Mouse (Mus musculus) embryonic facial prominence, embryonic 13.5 days (tissue): ENCODE measurements around the gene Ptprc. TPM values are rescaled to one million over a fixed set of nuclear protein-coding genes. Genes with fewer than 3 reads are reported as not detected.

Source experiments
- ATAC-seq: fragments of 200-750 bp; cut with Nextera tagmentation; 2 replicates; pipeline ENCODE4 v1.8.0; 2017; ENCODE audit warnings: low read depth; ENCODE audit not compliant: insufficient number of reproducible peaks, insufficient read depth, low FRiP score, low TSS enrichment
- H3K27ac ChIP-seq: fragments of 300-500 bp; sonication (generic); 2 replicates; pipeline ENCODE4 v1.5.1; 2015; ENCODE audit warnings: moderate library complexity, mild to moderate bottlenecking, inconsistent platforms
- H3K27me3 ChIP-seq: fragments of 300-500 bp; sonication (generic); 2 replicates; pipeline ENCODE4 v1.6.1; 2015; ENCODE audit warnings: mild to moderate bottlenecking, inconsistent platforms
- H3K36me3 ChIP-seq: fragments of 300-500 bp; sonication (generic); 2 replicates; pipeline ENCODE4 v1.6.1; 2015; ENCODE audit warnings: mild to moderate bottlenecking, inconsistent platforms
- H3K4me1 ChIP-seq: fragments of 300-500 bp; sonication (generic); 2 replicates; pipeline ENCODE4 v1.6.1; 2015; ENCODE audit warnings: inconsistent platforms
- H3K4me2 ChIP-seq: fragments of 300-500 bp; sonication (generic); 2 replicates; pipeline ENCODE4 v1.6.1; 2015; ENCODE audit warnings: moderate library complexity, mild to moderate bottlenecking, inconsistent platforms
- H3K4me3 ChIP-seq: fragments of 300-500 bp; sonication (generic); 2 replicates; pipeline ENCODE4 v1.5.1; 2015; ENCODE audit warnings: mild to moderate bottlenecking, inconsistent platforms
- H3K9ac ChIP-seq: fragments of 300-500 bp; sonication (generic); 2 replicates; pipeline ENCODE4 v1.6.1; 2015; ENCODE audit warnings: mild to moderate bottlenecking, inconsistent platforms
- H3K9me3 ChIP-seq: fragments of 300-500 bp; sonication (generic); 2 replicates; pipeline ENCODE4 v1.6.1; 2016; ENCODE audit warnings: inconsistent platforms
- WGBS: fragments of 180-500 bp; shearing (Covaris S2); methylation state at CpG from one replicate; pipeline ENCODE4 v1.1.7; 2015; ENCODE audit warnings: mixed read lengths; 5-methylcytosine and 5-hydroxymethylcytosine counted together
- polyA plus RNA-seq: library from polyadenylated mRNA; unstranded; fragments of >200 nt; fragmentation: Nextera tagmentation; extraction: Ambion mirVana; gene quantifications from 2 replicates; pipeline ENCODE4 v1.2.1, GENCODE M21; 2015

The Ptprc gene
- 1.9 and 2.1 TPM in 2 replicates for polyA plus RNA-seq

DNA sequence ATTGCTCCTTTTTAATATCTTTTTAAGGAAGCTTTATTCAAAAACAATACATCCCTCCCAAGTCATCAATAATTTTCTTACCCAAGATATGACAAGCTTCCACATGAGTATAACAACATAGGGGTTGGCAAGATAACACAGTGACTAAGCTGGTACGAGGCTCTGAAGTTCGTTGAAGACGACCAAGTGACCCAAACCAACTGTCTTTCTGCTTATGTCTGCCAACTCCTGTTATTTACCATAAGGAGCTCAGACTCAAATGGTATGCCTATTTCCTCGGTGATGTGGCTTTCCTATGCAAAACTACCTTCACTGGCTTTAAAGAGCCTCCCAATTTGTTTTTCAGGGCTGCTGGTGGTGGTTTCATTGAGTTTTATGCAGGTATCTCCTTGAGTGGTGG lies at the start of gene Ptprc:
Gene Ptprc (minus strand): TSS at position 215 of the 400 bp plus-strand sequence.
- H3K4me1 ChIP-seq, result no peaks in the 10 kb centered on the region
- no peak for ATAC-seq
- H3K9ac ChIP-seq, result no peak within 1 kb of the TSS
- H3K36me3 ChIP-seq, result no peaks in the 10 kb centered on the region
- no peak within 1 kb of the TSS for H3K27ac ChIP-seq
- no peaks in the 10 kb centered on the region for H3K9me3 ChIP-seq
- WGBS, result 79% methylated on average over 4 of the region's 4 CpGs
- no peak within 1 kb of the TSS for H3K4me2 ChIP-seq
- no peak within 1 kb of the TSS for H3K4me3 ChIP-seq
- no peaks in the 10 kb centered on the region for H3K27me3 ChIP-seq

DNA sequence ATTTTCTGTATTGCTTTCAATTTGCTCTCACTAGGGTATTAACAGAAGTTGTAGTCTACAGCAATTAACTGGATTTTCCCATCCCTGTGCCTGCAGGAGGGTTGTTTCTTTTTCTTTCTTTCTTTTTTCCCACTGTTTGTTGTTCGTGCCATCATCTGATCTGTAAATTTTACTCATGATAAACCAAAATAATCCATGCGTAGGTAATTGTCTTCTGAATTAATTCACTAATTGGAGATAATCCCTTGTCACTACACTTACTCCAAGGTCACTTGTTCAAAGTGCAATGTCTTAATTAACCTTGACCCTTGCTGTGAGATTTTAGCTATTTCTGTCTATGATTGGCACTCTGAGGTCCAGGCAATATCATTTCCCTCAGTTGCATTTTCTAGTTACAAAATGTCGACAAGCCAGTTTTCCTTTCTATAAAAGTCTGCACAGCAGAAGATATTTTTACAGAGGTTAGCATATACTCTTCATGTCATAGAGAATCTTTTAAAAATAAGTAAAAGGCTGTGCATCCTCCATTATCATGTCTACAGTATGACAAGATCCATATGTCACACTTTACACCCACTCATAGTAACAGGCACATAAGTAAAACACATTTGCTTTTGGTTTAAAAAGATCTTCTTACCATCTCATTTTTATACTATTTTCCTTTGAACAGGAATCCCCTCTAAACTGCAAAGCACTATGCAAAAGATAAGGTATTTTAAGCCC lies 39.4 kb upstream of the Ptprc start:
- Histone ChIP-seq H3K27ac (no peak overlapping the region), H3K4me3 (no peak overlapping the region), H3K4me2 (no peak overlapping the region), H3K9me3 (no peaks in the 10 kb centered on the region), H3K9ac (no peak overlapping the region), H3K27me3 (no peaks in the 10 kb centered on the region), H3K36me3 (no peaks in the 10 kb centered on the region), H3K4me1 (no peaks in the 10 kb centered on the region)
- 69% methylated on average over 3 of the region's 3 CpGs for WGBS
- ATAC-seq, result no peak

DNA sequence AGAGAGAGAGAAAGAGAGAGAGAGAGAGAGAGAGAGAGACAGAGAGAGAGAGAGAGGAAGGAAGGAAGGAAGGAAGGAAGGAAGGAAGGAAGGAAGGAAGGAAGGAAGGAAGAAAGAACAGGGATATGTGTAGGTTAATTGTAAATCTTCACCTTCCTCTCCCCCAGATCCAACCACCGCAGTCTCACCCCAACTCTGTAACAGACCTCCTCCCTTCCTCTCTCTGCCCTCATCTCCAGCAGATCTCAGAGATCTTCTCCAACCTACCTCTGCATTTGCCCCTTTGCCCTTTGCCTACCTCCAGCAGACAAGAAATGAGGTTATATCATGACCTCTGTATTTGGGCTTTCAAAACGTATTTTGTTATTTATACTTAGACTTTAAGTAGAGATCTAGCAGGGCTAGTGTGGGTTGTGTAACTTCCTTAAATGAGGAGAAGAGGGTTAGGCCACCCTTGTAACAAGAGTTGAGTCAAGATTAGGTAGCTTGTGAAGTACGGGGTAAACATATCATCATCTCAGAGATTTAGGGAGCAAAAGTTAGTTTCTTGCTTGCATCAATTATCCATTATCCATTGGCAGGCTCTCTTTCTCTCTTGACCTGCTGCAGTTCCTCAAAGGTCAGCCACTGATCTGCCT lies 35.0 kb upstream of the Ptprc start:
- H3K9ac ChIP-seq, result no peak overlapping the region
- 88% methylated on average over 3 of the region's 3 CpGs for WGBS

DNA sequence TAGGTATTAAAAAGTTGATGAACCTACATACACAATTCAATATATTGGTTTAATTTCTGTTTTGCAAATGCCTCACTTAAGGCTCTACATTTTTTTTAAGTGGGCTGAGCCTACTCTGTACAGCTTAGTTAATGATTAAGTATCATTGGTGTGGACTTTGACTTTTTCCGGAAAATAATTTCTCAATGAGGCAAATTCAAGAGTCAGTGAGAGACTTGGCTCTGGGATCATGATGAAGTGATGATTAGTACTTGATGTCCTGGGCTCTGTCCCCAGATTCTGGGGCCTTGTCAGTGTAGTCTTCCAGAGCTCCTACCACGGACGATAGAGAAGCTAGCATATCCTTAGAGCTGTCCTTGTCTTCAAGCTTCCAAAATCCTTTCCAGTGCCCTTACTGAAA lies 34.2 kb upstream of the Ptprc start:
- WGBS, result 88% methylated on average over 3 of the region's 3 CpGs
- H3K27ac ChIP-seq, result no peak overlapping the region
- H3K27me3 ChIP-seq, result no peaks in the 10 kb centered on the region
- ATAC-seq, result no peak
- no peaks in the 10 kb centered on the region for H3K9me3 ChIP-seq
- H3K4me2 ChIP-seq, result no peak overlapping the region
- H3K4me1 ChIP-seq, result no peaks in the 10 kb centered on the region
- no peaks in the 10 kb centered on the region for H3K36me3 ChIP-seq
- no peak overlapping the region for H3K4me3 ChIP-seq
- no peak overlapping the region for H3K9ac ChIP-seq

More for the DNA sequence above, 35.0 kb upstream of the Ptprc start:
- no peaks in the 10 kb centered on the region for H3K36me3 ChIP-seq
- no peaks in the 10 kb centered on the region for H3K4me1 ChIP-seq
- no peak overlapping the region for H3K27ac ChIP-seq
- H3K9me3 ChIP-seq, result no peaks in the 10 kb centered on the region
- no peaks in the 10 kb centered on the region for H3K27me3 ChIP-seq
- ATAC-seq, result no peak
- no peak overlapping the region for H3K4me3 ChIP-seq
- H3K4me2 ChIP-seq, result no peak overlapping the region

DNA sequence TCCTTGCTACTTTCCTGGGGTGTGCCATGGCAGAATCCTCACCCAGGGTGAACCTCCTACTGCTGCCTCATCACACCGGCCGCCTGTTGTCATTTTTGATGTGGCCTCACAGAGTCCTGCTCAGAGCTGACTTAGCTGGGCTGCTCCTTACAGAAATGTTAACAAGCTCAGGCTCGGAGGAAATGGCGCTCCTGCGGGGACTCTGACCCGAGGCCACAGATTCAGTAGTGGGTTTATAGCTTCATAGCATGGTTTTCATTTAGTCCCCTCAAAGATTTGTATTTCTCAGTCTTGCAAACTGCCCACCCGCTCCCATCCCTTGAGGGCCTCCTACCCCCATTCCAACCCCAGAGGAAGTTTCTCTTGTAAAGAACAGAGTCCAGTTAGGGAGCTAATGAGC lies 30.5 kb upstream of the Ptprc start:
- WGBS, result 47% methylated on average over 7 of the region's 7 CpGs
- Histone ChIP-seq H3K4me3 (no peak overlapping the region), H3K36me3 (no peaks in the 10 kb centered on the region), H3K4me1 (no peaks in the 10 kb centered on the region), H3K9ac (no peak overlapping the region), H3K27ac (no peak overlapping the region), H3K9me3 (no peaks in the 10 kb centered on the region), H3K4me2 (no peak overlapping the region), H3K27me3 (no peaks in the 10 kb centered on the region)
- no peak for ATAC-seq

DNA sequence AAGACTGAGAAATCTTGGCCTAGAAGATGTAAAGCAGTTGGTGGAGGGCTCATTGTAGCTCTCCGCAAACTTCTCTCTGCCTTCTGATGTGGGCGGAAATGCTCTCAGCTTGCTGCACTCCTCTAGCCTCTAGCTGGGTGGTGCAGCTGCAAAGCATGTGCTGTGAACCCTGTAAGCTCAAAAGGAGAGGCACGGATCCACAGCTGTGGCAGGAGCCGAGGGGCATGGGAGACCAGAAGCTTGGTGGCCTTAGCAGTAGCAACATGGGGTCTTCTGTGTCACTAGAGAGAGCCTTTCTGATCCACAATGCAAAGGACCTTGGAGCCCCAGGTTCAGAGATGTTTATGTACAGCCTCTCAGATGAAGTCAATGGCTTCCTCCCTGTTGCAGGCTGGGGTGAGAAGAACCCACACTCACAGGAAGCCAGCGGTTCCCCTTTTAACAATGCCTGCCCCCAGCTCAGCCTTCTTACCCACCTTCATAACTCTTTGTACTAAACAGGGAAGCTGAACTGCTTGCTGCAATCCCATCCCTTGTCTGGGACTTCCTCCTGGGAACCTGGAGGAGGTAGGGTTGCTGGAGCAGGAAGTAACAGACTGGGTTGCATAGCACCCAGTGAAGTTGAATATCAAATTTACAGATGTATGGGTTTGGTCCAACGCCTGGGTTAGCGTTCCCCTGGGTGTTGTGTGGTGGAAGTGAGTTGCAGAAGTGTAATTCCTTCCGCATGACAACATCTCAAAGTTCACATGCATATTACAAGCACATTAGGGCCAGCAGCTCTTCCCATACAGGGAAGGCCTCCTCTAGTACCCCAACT lies 16.4 kb upstream of the Ptprc start:
- Histone ChIP-seq H3K36me3 (no peaks in the 10 kb centered on the region), H3K4me1 (0 out of 2 replicates have a peak, but pooled peaks cover 5% of the 10 kb centered on the region), H3K4me3 (no peak overlapping the region), H3K27me3 (no peaks in the 10 kb centered on the region), H3K9me3 (no peaks in the 10 kb centered on the region), H3K4me2 (no peak overlapping the region), H3K9ac (no peak overlapping the region), H3K27ac (peak overlapping the region; percentile 33; the same call in 1 of the 2 replicates)
- no peak for ATAC-seq
- WGBS, result 65% methylated on average over 8 of the region's 8 CpGs

DNA sequence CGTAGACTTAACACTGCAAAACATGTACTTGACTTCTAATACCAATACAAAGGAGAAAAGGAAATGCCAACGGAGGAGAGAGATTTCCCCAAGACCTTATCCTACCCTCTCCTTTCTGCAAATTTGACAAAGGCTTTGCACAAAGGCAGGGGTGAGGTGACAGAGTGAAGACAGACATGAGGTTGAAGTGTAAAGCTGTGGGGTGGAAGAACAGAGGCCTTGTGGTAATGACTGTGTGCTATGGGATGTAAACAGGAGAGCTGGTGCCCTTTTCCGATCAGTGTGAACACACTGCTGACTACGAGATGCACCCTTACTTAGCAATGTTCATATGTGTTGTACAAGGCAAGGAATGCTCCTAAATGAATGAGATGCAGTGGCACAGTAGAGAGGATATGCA lies 12.6 kb upstream of the Ptprc start:
- Histone ChIP-seq H3K27me3 (no peaks in the 10 kb centered on the region), H3K9ac (no peak overlapping the region), H3K4me2 (no peak overlapping the region), H3K4me1 (0 out of 2 replicates have a peak, but pooled peaks cover 5% of the 10 kb centered on the region), H3K4me3 (no peak overlapping the region), H3K36me3 (no peaks in the 10 kb centered on the region), H3K9me3 (no peaks in the 10 kb centered on the region), H3K27ac (no peak overlapping the region)
- no peak for ATAC-seq
- 86% methylated on average over 4 of the region's 4 CpGs for WGBS

DNA sequence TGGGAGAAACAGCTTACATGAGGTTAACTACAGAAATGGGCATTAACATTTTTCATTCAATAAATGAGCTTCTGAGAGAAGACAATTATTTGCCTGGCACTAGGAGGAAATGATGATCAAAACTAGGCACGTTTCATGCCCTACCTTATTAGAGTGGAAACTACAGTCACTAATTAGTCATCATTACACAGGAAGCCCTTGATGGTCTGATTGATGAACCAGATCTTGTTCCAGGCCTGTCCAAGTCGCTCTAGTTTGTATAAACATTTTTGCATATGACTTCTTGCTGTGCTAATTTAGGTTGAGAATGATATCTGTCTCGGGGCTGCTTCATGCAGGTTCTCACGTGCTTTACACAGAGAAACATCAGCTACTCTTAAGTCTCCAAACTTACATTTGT lies 10.4 kb upstream of the Ptprc start:
- H3K27me3 ChIP-seq, result no peaks in the 10 kb centered on the region
- H3K9ac ChIP-seq, result no peak overlapping the region
- WGBS, result 50% methylated on average over 4 of the region's 4 CpGs
- no peak for ATAC-seq
- H3K36me3 ChIP-seq, result no peaks in the 10 kb centered on the region
- H3K27ac ChIP-seq, result no peak overlapping the region
- no peaks in the 10 kb centered on the region for H3K9me3 ChIP-seq
- no peaks in the 10 kb centered on the region for H3K4me1 ChIP-seq
- H3K4me2 ChIP-seq, result no peak overlapping the region
- no peak overlapping the region for H3K4me3 ChIP-seq

DNA sequence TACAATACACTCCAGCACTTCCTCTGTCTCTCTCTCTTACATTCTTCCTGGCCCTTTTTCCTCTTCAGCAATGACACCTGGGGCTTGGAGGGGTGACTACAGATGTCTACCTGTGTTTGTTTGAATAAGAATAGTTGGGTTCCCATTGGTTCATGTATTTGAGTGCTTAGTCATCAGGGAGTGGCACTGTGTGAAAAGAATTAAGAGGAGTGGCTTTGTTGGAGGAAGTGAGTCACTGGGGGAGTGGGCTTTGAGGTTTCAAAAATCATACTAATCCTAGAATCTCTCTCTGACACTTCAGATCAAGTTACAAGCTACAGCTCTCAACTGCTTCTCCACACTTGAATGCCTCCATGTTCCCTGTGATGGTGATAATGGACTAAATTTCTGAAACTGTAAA lies 4.6 kb upstream of the Ptprc start:
- no peak overlapping the region for H3K9ac ChIP-seq
- ATAC-seq, result no peak
- no peaks in the 10 kb centered on the region for H3K4me1 ChIP-seq
- no peak overlapping the region for H3K27ac ChIP-seq
- no peaks in the 10 kb centered on the region for H3K27me3 ChIP-seq
- no peaks in the 10 kb centered on the region for H3K9me3 ChIP-seq
- H3K4me2 ChIP-seq, result no peak overlapping the region
- H3K4me3 ChIP-seq, result no peak overlapping the region
- H3K36me3 ChIP-seq, result no peaks in the 10 kb centered on the region

DNA sequence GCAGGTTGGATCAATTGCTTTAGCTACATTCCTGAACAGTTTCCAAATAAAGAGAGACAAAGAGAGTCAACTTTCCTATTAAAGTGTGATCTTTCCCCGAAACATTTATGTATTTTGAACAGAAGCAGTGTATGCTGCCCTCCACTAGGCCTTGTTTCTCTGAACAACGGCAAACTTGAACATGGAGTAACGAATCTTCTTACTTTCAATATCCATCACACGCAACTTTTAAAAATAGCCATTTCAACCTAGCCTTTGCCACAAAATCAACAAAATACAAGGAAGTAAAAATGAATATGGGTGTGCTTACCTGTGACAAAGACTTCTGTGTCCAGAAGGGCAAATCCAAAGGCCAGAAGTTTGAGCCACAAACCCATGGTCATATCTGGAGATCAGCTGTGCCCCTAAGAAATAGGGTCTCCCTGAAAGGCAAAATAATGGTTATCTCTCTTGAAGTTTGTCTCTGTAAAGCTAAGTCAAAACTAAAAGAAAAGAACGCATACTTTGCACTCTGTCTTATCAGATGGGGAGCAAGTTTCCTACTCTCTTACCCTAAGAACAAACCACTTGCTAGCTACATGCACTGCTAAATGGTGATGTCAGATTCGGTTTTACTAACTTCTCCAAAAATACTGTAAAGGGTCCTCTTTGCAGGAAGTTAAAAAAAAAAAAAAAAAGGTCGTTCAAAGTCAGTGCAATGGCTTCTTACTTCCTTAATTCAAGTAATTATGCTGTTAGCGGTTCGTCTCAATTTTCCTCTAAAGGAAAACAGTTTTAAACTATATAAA lies 609 bp downstream of the Ptprc start:
- Histone ChIP-seq H3K4me2 (no peak overlapping the region), H3K9ac (no peak overlapping the region), H3K36me3 (no peaks in the 10 kb centered on the region), H3K27me3 (no peaks in the 10 kb centered on the region), H3K9me3 (no peaks in the 10 kb centered on the region), H3K4me3 (no peak overlapping the region), H3K27ac (no peak overlapping the region), H3K4me1 (no peaks in the 10 kb centered on the region)
- WGBS, result 77% methylated on average over 9 of the region's 9 CpGs
- ATAC-seq, result no peak

DNA sequence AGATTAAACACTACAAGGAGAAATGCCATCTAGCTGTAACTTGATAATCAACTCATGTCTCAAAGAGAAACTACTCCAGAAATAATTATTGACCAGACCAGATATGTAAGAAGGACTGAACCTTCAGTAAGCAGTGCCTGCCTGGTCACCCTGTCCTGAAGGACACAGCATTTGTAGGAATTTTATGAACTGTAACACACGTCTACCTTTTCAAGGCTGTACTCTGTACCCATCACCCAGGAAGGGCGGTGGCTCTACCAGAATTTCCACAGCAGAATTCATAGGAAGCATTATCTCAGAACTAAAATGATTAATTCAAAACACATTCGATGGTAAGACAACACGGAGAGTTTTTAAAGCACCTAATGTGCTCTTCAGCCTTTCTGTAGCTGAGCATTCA lies 1.4 kb downstream of the Ptprc start:
- no peaks in the 10 kb centered on the region for H3K36me3 ChIP-seq
- ATAC-seq, result no peak
- H3K4me1 ChIP-seq, result no peaks in the 10 kb centered on the region
- H3K9ac ChIP-seq, result no peak overlapping the region
- no peak overlapping the region for H3K4me3 ChIP-seq
- H3K9me3 ChIP-seq, result no peaks in the 10 kb centered on the region
- no peaks in the 10 kb centered on the region for H3K27me3 ChIP-seq
- no peak overlapping the region for H3K27ac ChIP-seq
- no peak overlapping the region for H3K4me2 ChIP-seq
- WGBS, result 79% methylated on average over 4 of the region's 4 CpGs
